Mouse (Mus musculus): ENCODE measurements at regions not wholly inside any gene's neighbourhood (a gene's known extent, or its start where the extent isn't known, plus 50 kb on each side); places are given as distances from the start of the nearest gene placed in this dataset.
"Not testable (repeated sequence)": the region's sequence is repeated elsewhere in the genome, so short reads cannot be mapped to it uniquely, and the experiment has no call there.

DNA sequence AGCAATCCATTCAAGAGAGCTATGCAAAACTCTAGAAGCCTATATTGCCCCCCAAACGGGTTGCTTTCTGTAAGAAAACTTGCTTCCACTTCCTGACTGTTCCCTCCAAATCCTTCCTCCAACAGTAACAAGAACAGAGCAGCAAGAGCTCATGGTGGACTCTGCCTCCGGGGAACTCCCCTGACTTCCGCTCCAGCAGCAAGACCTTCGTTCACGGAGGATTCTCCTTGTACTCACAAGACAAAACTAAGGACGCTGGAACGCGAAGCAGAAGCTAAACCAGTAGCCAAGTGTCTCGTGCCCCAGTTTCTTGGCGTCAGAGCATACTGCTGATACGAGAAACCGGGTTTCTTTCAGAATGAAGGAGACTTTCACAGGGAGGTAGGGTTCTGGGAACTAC lies 50.7 kb downstream of the H2al2a start:
- no peak for DNase-seq (ENCODE audit: low spot score)

DNA sequence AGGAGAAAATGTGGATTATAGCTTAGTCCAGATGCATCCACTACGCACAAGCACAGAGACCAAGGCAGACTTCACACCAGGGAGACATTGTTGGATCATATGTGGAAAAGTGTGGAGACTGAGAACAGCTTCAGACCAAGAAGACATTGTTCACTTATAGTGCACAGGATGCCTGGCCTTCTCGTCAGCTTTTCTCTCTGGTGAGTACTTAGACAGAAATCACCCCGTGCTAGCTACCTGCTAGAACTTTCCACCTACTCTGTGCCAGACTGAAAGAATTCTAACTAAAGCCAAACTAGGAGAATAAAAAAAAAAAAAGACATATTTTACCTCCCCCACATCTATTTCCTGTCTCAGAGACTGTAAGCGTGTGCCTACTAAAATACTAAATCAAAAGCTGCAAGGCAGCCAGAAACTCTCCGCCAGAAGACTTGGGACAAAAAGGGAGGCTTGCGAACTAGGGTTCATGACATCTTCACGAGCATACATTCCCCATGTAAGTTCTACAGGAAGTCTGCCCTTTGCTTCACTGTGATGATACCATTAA lies 51.3 kb downstream of the H2al2a start:
- no peak for DNase-seq (ENCODE audit: low spot score)

DNA sequence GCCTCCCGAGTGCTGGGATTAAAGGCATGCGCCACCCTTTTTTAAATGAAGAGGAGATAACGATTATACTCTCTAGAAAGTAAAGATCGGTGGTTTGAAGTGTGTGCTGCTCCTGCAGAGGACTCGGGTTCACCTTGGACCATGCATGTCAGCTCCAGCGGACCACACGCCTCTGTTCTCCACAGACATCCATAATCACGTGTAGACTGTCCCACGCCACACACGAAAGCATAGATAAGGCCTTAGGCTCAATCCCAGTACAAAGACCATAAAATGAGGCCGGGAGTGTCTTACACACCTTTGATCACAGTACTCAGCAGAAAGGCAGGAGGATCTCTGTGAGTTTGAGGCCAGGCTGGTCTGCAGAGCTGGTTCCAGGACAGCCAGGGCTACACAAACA lies 53.3 kb downstream of the H2al2a start:
- no peak for DNase-seq (ENCODE audit: low spot score)

DNA sequence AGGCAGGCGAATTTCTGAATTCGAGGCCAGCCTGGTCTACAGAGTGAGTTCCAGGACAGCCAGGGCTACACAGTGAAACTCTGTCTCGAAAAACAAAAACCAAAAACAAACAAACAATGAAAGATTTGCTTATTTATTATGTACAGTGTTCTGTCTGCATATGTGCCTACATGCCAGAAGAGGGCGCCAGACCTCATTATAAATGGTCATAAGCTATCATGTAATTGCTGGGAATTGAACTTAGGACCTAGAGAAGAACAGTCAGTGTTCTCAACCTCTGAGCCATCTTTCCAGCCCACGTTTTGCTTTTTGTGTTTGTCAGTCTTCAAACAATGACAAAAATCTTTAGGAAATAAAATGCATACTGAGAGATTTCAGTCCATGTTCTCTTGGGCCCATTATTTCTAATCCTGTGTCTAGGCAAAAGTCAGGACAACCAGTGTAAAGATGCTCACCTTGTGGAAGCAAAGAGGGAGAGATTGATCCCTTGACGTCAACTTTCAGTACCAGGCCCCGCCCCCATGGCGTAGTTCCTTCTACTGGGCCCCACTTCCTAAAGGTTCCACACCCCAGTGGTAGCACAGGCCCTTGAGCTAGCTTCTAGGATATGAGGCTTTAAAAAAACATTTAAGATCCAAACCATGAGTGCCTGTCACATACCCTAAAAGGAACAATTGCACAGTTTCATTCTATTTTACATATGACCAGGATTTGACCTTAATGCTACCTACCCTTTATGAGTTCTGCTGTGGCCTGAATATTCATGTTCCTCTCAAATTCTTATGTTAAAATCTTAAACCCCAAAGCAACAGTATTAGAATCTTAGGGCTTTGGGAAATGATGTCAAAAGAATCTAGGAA lies 54.0 kb downstream of the H2al2a start:
- no peak for DNase-seq (ENCODE audit: low spot score)

DNA sequence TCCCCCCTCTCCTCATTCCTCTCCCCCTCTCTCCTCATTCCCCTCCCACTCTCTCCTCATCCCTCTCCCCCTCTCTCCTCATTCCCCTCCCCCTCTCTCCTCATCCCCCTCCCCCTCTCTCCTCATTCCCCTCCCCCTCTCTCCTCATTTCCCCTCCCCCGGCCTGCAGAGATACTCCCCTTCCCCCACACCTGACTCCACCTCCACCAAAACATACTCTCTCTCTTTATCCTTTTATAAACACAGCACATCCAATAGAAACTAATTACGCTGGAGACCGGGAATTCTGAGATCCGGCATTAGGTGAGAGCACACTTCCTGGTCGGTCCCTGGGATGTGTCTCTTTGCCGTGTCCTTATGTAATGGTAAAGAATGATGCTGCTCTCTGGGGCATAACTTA lies 54.8 kb downstream of the H2al2a start:
- DNase-seq (ENCODE audit: low spot score): no peak

DNA sequence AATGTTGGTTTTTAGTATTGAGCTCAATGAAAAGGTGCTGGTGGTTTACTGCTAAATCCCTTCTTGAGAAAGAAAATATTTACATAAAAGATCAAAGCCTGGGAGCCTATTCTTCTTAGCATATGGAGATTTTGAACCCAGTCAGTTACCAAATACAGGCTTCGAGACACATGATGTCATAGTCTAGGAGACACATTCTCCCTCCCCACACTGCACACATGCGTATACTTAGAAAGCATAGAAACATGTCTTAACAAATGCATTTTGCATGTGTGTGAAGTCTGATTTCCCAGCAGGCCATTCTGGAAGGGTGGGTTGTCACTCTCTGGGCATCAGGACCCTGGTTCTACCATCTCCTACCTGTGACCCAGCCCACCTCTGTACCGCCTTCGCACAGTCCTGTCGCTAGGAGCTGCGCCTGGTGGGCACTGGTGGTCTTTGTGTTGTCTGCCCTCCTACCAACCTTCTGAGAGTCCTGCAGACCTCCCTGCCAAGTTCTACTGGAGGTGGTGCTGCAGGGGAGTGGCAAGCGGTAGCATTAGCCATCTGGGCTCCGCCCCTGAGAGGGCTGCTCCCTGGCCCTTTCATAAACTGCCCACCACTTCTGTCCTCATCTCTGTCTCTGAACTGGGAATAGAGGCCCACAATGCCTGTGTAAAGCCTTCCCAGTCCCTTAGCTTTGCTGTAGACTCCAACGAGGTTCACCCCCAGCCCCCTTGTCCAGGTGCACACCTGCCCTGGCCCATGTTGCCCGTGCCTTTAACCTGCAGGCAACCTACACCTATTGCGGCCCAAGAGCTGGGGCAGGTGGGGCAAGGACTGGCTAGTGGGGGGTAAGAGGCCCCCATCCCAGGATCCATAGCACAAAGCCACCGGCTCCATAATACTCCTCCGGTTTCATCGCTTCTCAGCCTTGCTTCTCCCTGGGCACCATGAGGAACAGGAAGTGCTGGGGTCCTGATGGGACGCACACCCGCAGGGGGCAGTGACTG lies 56.6 kb downstream of the H2al2a start:
- DNase-seq (ENCODE audit: low spot score): not testable (repeated sequence)

DNA sequence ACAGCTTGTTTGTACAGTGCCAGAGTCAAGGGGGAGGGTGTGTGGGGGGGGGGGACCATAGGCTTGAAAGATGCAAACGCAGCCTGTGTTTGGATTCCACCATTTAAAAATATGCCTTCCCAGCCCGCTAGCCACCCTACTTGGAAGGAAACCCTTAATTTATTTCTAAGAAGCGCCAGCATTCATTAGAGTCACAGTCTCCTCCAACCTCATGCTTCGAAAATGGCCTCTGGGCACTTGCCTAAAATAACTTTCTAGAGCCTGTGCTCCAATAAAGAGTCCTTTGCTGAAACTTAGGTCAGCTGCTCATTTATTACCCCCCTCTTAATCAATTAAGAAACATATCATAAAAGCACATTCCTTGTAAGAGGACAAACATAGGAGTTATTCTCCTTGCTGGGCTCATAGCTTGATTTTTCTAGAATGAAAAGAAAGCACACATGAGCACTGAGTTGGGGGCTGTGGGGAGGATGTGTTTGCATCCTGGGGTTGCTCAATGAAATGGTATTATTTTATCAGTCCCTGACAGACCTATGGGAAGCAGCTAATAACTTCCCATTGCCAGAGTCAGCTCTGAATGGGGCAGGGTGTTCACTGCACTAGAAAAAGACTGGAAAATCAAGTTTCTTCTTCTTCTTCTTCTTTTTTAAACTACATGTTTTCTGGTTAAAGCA lies 57.4 kb downstream of the H2al2a start:
- no peak for DNase-seq (ENCODE audit: low spot score)

DNA sequence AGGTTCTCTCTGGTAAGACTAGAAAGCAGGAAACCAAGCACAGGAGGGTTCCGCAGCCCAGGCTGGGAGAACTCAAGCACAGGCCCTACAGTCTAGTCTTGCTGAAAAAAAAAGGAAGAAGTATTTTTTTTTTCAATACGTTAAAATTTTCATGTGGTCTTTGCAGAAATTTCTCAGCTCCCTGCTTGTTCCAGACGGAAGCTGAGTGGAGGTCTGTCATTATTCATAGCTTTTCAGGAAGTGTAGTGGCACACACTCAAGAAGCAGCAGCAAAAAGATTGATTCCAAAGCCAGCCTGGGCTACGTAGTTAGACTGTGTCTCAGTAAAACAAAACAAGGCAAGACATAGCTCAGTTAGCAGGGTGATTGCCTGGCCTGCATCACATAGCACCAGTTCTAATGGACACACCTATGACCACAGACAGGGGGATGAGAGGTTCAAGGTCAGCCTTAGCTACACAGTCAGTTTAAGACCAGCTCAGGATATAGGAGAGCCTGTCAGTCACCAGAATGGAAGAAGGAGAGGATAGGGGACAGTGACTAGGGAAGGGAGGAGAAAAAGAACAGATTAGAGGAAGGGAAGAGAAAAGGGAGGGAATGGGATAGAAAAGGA lies 60.1 kb downstream of the H2al2a start:
- DNase-seq (ENCODE audit: low spot score): no peak

DNA sequence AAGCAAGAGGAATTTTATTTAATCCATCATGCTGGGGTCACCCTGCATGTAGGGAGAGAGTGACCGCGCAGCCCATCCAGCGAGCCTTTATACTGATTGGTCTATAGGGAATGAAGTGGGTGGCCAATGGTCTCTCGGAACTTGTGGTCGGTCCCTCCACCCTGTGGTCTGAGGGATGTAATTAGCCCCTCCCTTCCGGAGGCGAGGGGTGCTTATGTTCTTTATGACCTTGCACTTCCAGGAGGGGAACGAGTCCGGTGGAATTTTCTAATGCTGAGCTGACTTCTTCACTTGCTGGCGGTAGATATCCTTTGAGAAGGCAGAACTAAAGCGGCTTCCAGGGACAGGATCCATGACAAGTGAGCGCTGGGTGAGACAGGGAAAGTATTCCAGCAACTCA lies 60.8 kb downstream of the H2al2a start:
- DNase-seq (ENCODE audit: low spot score): no peak

DNA sequence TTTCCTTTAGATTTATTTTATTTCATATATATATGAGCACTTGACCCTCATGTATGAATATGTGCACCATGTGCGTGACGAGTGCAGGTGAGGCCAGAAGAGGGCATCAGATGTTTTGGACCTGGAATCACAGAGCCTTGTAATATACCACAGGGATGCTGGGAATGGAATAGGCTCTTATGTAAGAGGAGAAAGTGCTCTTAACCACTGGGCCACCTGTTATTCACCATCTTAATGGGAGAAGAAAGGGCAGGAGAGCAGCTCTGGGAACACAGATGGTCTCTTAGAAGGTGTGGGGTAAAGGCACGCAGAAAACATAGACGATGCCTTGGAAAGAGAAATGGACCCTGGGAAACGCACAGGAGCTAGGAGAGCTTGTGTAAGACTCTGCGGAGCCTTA lies 61.3 kb downstream of the H2al2a start:
- no peak for DNase-seq (ENCODE audit: low spot score)

DNA sequence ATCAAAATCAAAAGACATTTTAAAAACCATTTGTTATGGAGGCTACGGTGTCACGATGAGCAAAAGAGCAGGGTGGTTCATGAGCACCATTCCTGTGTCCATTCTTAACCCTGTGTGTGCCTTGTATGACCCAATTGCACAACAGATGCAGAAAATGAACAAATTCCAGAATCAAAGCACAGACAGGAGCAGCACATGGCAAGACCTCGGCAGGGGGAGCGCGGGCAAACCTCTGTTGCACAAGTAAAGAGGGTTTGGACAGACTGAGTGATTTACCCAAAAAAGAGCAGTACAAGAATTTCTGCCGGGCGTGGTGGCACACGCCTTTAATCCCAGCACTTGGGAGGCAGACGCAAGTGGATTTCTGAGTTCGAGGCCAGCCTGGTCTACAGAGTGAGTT lies 62.1 kb downstream of the H2al2a start:
- DNase-seq (ENCODE audit: low spot score): peak; percentile 11

DNA sequence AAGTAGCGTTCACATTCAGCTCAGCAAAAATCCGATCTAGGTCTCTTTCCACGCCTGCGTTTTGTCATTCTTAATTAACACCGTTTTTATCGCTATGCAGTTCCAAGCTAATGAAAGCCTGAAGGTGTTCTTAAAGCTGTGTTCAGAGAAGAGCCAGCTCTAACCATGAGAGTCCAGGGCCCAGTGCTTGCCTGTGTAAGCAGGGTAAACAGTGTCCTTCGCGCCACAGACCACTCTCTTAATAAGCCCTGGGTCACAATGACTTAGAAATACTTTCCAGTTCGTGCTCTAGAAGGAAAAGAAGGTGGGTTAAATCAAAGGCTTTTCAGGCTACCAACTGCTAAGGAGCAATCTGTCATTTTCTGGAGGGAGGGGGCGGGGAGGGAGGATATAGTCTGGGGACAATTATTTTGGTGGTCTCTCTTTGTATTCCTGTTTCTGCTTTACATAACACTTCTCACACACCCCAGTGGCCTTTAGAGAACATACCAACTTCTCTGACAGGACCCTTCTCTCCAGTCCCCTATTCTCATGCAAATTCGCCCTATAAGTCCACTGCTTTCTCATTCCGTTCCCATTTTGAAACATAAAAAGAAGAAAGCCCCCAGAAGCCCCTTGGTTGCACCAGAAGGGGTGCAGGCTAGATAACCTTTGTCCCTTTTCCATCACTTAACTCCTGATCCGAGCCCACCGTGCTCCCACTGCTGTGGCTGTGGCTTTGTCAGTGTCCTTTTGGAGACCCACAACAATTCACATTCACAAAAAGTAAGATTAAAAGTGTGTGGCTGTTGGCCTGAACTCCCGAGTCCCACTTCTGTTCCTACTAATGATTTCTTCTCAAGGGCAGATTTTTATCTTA lies 63.6 kb downstream of the H2al2a start:
- DNase-seq (ENCODE audit: low spot score): peak; percentile 21

DNA sequence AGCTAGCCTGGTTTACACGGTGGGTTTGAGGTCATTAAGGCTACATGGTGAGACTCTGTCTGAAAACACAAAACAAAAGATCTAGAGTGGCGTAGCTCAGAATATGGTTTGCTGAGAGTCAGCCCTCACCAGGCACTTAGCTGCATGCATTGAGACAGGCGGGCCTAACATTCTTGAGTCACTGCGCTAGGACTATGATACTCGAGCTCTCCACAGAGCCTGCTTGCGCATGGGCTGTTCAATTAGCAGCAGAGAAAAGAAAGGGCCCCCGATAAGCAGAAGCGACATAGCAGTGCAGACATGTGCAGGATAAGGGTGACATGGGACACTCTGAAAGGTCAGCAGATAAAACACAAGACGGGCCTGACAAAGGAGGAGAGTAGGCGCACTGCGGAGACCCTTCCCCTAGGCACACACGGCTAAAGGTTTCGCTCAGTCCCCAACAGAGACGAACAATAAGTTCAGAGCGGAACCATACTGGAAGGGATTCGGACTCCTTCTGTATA lies 64.3 kb downstream of the H2al2a start:
- peak; percentile 23 for DNase-seq (ENCODE audit: low spot score)

DNA sequence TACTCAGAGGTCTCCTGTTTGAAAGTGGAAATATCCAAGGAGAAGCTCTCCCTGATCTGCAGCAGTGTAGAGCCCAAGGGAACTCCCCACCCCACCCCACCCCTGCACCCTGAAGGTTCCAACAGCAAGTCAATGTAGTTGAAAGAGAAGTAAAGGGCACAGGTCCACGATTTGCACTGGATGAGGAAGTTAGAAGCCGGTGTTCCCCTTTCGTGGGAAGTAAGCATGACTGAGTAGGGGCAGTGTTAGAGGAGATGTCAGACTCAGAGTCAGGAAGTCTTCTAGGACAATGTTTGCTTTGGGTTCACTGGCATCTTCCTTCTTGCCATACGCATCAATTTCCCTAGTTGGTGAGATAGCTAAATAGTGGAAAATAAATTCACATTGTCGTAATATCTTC lies 64.9 kb downstream of the H2al2a start:
- DNase-seq (ENCODE audit: low spot score): no peak

DNA sequence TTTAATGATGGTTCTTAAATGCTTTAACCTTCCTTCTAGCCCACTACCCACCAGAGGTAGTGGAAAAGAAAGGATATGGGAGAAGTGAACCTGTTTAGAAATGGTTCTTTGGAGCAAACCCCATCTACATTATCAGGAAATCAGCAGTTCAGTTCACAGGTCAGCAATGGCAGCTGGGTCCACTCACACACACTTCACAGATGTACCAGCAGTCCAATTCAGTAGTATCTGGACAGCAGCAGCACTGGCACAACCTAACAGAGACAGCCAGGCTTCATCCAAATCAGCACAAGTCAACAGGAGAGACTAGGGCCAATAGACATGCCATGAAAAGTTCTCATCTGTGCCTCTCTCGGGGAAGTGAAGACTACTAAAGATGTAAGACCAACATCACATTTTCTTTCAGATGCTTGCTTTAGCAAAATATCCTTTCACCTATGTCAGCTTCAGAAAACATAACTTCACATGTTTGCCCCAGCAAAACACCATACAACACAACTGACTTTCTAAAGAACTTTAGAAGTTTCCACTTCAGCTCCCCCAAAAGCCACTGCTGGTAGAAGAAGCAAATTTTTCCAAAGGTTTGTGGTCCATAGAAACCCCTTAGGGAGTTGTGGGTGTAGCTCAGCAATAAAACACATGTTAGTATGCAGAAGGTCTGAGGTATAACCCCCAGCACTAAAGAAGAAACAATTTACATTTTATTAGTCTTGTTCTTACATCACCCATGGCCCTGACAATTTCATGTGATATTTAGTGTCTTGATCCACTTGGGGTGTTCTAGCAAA lies 77.7 kb downstream of the H2al2a start:
- DNase-seq (ENCODE audit: low spot score): no peak

DNA sequence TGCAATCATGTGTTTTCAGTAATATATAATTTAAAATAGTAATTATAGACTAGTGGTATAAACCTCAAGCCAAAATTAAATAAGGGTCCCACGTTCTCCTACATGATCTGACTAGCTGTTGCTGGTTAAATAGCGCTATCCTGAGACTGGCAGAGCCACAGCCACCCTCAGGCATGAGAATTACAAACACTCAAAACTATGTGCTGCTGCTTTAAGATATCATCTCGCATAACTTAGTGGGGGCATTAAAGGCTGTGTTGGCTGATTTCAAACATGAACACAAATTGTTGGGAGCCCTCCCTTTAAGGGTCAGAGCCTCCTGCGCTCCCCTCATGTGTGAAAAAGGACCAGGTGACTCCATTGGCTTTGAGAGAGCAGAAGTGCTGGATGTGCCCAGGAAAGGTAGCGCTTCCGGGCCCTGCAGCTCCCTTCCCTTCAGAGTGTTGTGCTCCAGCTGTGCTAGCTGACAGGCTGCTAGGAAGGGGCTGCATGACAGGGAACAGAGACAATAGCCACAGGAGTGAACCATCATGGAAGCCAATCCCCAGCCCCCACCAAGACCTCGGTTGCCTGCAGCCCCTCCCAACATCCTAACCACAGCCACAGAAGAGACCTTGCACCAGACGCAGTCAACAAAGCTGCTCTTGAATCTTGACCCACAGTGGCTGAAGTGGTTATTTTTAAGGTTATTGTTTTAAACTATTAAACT lies 79.4 kb downstream of the H2al2a start:
- DNase-seq (ENCODE audit: low spot score): no peak

DNA sequence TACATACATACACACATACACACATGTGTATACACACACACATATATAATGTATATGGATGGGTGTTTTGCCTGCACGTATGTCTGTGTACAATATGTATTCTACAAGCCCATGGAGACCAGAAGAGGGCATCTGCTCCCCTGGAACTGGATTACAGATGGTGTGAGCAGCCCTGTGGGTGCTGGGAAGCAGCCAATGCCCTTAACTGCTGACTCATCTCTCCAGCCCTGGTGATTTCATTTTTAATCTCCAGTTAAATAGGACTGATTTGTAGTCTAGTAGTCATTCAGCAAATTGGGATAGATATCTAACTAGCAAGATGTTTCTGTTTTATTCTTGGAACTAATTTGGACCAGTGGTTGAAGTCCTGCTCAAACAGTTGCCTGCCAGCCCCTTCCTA lies 94.1 kb downstream of the H2al2a start:
- no peak for DNase-seq (ENCODE audit: low spot score)

DNA sequence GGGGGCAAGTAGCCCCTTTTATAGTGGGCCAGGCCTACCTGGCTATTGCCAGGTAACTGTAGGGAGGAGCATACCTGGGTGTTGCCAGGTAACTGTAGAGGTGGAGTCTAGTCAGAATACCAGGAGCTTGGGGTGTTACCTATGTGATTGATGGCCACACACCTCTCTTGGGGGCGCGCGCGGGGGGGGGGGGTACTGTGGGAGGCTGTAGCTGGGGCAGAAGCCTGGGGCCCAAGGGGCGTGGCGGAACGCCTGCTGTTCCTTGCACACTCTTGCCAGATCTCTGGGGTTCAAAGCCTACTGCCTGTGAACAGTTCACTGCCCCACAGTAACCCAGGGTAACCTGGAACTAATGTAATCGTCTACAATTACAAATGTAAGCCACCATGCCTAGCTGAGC lies 96.6 kb downstream of the H2al2a start:
- no peak for DNase-seq (ENCODE audit: low spot score)

DNA sequence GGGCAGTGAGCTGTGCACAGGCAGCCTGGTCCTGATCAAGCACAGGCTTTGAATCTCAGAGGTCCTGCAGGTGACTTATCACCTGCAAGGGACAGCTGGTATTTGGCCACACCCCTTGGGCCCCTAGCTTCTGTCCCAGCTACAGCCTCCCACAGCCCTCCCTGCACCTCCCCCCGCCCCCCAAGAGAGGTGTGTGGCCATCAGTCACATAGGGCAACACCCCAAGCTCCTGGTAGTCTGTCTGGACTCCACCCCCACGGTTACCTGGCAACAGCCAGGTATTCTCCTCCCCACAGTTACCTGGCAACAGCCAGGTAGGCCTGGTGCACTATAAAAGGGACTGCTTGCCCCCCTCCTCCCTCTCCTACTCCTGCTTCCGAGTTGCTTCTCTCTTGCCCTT lies 98.0 kb downstream of the H2al2a start:
- DNase-seq (ENCODE audit: low spot score): no peak
